Mouse (Mus musculus) lung, embryonic 14.5 days (tissue): ENCODE results near the gene Herc6. TPM values are rescaled to one million over a fixed set of nuclear protein-coding genes. Genes with fewer than 3 reads are reported as not detected.
A peak's percentile ranks its signal among the peaks of the same experiment; 100 is the strongest.

Experiments used
- ATAC-seq: fragments of 200-750 bp; cut with Nextera tagmentation; 2 replicates; pipeline ENCODE4 v1.8.0; 2017; ENCODE audit warnings: mild to moderate bottlenecking, moderate TSS enrichment, moderate library complexity; ENCODE audit not compliant: insufficient read depth
- DNase-seq: peaks from one replicate; pipeline ENCODE4 v3.0.0-alpha.2; 2015
- H3K27ac ChIP-seq: fragments of 300-500 bp; sonication (generic); 2 replicates; pipeline ENCODE4 v1.5.1; 2014; ENCODE audit warnings: low read depth, mild to moderate bottlenecking, moderate library complexity
- H3K27me3 ChIP-seq: fragments of 300-500 bp; sonication (generic); 2 replicates; pipeline ENCODE4 v1.6.1; 2014; ENCODE audit warnings: low read length, control low read depth; ENCODE audit not compliant: insufficient read depth
- H3K36me3 ChIP-seq: fragments of 300-500 bp; sonication (generic); 2 replicates; pipeline ENCODE4 v1.6.1; 2014; ENCODE audit warnings: control low read depth; ENCODE audit not compliant: insufficient read depth
- H3K4me1 ChIP-seq: fragments of 300-500 bp; sonication (generic); 2 replicates; pipeline ENCODE4 v1.6.1; 2014; ENCODE audit warnings: antibody characterized with exemption, control low read depth; ENCODE audit not compliant: insufficient read depth
- H3K4me2 ChIP-seq: fragments of 300-500 bp; sonication (generic); 2 replicates; pipeline ENCODE4 v1.6.1; 2014; ENCODE audit warnings: mild to moderate bottlenecking
- H3K4me3 ChIP-seq: fragments of 300-500 bp; sonication (generic); 2 replicates; pipeline ENCODE4 v1.5.1; 2014; ENCODE audit warnings: low read depth, low read length
- H3K9ac ChIP-seq: fragments of 300-500 bp; sonication (generic); 2 replicates; pipeline ENCODE4 v1.6.1; 2014
- H3K9me3 ChIP-seq: fragments of 300-500 bp; sonication (generic); 2 replicates; pipeline ENCODE4 v1.6.1; 2016; ENCODE audit warnings: low read depth, low read length, control low read depth
- CTCF ChIP-seq: IDR thresholded peaks from 2 replicates; pipeline ENCODE4 v1.5.1; 2016; ENCODE audit warnings: antibody characterized with exemption, low read depth
- WGBS: fragments of 180-500 bp; shearing (Covaris S2); extraction: QIAGEN DNeasy Blood & Tissue Kit; methylation state at CpG from one replicate; pipeline ENCODE4 v1.1.7; 2014; 5-methylcytosine and 5-hydroxymethylcytosine counted together
- polyA plus RNA-seq: library from polyadenylated mRNA; unstranded; fragments of >200 nt; fragmentation: Nextera tagmentation; extraction: Ambion mirVana; gene quantifications from 2 replicates; pipeline ENCODE4 v1.2.1, GENCODE M21; 2014

The Herc6 gene
- polyA plus RNA-seq: 3.7 and 3.9 TPM in 2 replicates

DNA sequence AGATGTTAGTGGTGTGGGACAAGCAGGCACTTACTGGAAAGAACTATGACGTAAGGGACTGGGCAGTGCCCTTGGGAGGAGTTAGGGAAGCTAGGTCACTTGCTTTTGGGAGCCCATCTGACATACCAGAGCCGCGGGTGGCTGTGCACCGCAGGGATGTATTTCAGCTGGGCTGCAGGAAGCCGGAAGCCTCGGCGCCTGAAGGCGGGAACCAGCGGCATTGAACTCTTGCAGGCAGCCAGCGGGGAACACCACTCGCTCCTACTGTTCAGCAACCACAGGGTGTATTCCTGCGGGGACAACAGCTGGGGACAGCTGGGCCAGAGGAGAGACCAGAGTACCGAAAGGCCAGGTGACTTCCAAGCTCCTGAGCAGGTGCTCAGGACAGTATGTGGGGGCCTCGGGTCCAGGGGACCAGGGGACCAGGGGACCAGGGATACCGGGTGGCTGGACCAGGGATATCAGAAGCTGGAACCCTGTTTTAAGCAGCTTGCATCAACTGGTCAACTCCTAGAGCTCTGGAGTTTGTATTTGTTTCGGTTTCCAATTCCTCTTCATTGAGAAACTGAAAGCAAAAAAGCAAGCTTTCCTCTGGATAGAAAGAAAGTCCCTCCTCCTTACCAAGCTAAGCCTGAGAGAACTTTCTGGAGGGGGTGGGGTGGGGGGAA, at the start of gene Herc6:
Herc6 (plus strand) TSS at position 120 of the 668 bp plus-strand sequence.
- WGBS: 2% methylated on average over 16 of the region's 16 CpGs

DNA sequence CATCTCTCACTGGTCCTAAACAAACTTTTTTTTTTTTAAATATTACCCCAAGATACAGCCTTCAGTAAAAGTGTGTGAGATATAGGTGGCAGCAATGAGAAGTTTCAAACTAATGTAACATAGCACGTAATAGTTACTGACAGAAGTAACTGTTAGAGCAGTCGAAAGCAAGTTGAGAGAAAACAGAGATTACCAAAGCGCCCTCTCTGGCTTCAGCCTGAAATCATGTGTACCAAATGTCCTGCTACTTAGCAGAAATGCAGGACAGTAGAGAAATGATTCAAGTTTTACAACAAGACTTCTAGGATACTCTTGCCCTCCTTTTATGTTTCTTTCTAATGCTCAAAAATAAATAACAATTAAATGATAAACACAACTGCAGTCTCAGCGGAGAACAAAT, 49.8 kb upstream of the Herc6 start:
- Histone ChIP-seq H3K36me3 (no peaks in the 10 kb centered on the region), H3K9me3 (no peaks in the 10 kb centered on the region)
- TF ChIP-seq CTCF: no peak

More for the DNA sequence above, at the start of gene Herc6:
- peak within 1 kb of the TSS; percentile 65 for H3K27ac ChIP-seq
- no peaks in the 10 kb centered on the region for H3K27me3 ChIP-seq
- DNase-seq (peak; percentile 79), ATAC-seq (peak; percentile 95)
- H3K9ac ChIP-seq: peak within 1 kb of the TSS; percentile 75
- H3K4me2 ChIP-seq: peak within 1 kb of the TSS; percentile 87
- no peaks in the 10 kb centered on the region for H3K36me3 ChIP-seq
- no peaks in the 10 kb centered on the region for H3K9me3 ChIP-seq
- TF ChIP-seq CTCF: no peak
- H3K4me3 ChIP-seq: peak within 1 kb of the TSS; percentile 61
- H3K4me1 ChIP-seq: no peaks in the 10 kb centered on the region

DNA sequence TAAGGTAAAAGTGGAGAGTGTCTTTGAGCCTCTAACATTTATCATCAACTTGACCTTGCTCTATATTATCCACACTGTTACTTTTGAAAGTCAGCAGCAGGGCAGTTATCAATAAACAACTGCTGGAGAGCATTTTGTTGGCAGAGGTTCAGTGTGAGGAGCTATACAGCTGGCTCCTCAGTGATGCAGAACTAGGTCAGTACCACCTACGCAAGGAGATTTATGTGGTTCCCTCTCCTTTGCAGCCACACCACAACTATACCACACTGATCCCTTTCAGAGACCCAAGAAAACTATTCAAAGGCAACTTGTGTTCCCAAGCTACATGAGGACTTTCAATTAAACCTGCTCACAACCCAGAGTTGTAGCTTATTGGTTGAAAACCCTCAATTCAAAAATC, 49.4 kb upstream of the Herc6 start:
- Histone ChIP-seq H3K9ac (no peak overlapping the region), H3K4me3 (no peak overlapping the region), H3K36me3 (no peaks in the 10 kb centered on the region), H3K9me3 (no peaks in the 10 kb centered on the region), H3K27ac (peak overlapping the region; percentile 5; the same call in 1 of the 2 replicates), H3K4me1 (0 out of 2 replicates have a peak, but pooled peaks cover 4% of the 10 kb centered on the region), H3K4me2 (no peak overlapping the region), H3K27me3 (no peaks in the 10 kb centered on the region)
- ATAC-seq (no peak), DNase-seq (no peak)
- WGBS: 45% methylated on average over 1 of the region's 1 CpGs
- TF ChIP-seq CTCF: no peak

More for the DNA sequence above, 49.8 kb upstream of the Herc6 start:
- H3K4me3 ChIP-seq: no peak overlapping the region
- H3K4me1 ChIP-seq: 0 out of 2 replicates have a peak, but pooled peaks cover 4% of the 10 kb centered on the region
- no peak overlapping the region for H3K27ac ChIP-seq
- ATAC-seq (no peak), DNase-seq (peak; percentile 53)
- H3K9ac ChIP-seq: no peak overlapping the region
- WGBS: 29% methylated on average over 4 of the region's 4 CpGs
- H3K27me3 ChIP-seq: no peaks in the 10 kb centered on the region
- H3K4me2 ChIP-seq: no peak overlapping the region

DNA sequence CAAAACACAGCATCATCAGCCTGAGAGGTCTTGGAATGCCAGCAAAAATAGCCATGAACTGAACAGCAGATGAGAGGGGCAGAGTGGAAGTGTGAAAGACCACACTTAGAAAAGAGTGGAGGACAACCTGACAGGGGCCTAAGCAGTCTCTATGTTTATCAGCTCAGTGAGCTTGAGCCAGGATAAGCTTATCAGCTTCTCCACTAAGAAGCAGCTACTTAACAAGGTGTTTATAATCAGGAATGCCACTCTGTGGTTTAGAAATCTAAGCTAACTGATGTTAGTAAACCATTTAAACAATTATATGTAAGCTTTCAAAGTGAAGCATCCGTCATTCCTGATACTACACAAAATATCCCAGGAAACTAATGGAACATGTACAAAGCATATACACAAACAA, 48.8 kb upstream of the Herc6 start:
- peak overlapping the region; percentile 5; the same call in 1 of the 2 replicates for H3K27ac ChIP-seq
- no peak overlapping the region for H3K9ac ChIP-seq
- no peaks in the 10 kb centered on the region for H3K27me3 ChIP-seq

DNA sequence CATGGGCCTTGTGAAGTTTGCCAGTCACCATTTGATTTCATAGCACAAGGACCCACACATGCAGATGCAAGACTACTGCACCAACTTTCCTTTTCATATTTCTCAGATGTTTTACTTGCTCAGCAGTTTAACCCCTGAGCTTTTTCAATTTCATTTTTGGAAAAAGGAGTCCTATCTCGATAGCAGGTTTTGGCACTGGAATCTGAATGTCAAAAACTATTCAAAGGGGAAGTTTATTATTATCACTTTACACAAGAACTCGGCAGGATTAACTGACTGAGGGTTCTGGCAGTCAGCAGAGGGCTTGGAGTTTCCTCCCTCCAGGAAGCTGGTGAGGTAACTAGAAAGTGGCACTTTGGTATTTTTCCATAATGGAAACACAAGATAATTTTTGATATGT, 47.4 kb upstream of the Herc6 start:
- 0 out of 2 replicates have a peak, but pooled peaks cover 4% of the 10 kb centered on the region for H3K4me1 ChIP-seq
- DNase-seq (no peak), ATAC-seq (no peak)
- H3K27me3 ChIP-seq: no peaks in the 10 kb centered on the region
- no peaks in the 10 kb centered on the region for H3K36me3 ChIP-seq
- TF ChIP-seq CTCF: no peak
- no peak overlapping the region for H3K27ac ChIP-seq
- peak overlapping the region; percentile 66 for H3K4me2 ChIP-seq
- H3K9ac ChIP-seq: 0 out of 2 replicates have a peak overlapping the region, but pooled peaks have one; percentile 51
- H3K4me3 ChIP-seq: peak overlapping the region; percentile 59
- WGBS: 29% methylated on average over 2 of the region's 2 CpGs
- H3K9me3 ChIP-seq: no peaks in the 10 kb centered on the region

More for the DNA sequence above, 48.8 kb upstream of the Herc6 start:
- Histone ChIP-seq H3K4me3 (no peak overlapping the region), H3K4me2 (no peak overlapping the region), H3K36me3 (no peaks in the 10 kb centered on the region), H3K4me1 (0 out of 2 replicates have a peak, but pooled peaks cover 4% of the 10 kb centered on the region), H3K9me3 (no peaks in the 10 kb centered on the region)
- WGBS: 42% methylated on average over 1 of the region's 1 CpGs
- ATAC-seq (no peak), DNase-seq (no peak)
- no peak for TF ChIP-seq CTCF

DNA sequence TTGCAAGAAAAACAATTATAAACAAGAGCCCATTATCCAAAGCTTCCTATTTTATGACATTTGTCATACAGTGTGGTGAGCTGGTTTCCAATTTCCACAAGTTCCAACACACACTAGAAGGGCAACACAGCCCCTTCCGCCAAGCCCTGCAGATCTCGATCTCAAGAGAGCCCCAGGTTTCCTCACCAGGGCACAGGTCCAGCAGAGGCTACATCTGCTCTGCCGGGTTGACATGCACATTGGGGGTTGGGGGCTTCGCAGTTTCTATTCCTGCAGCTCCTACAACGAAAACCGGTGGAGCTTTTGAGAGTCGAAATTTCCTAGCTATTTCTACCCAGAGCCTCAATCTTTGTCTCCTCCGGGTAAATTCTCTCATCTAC, 46.6 kb upstream of the Herc6 start:
- no peaks in the 10 kb centered on the region for H3K9me3 ChIP-seq
- ATAC-seq (no peak), DNase-seq (peak; percentile 48)
- TF ChIP-seq CTCF: no peak
- no peaks in the 10 kb centered on the region for H3K27me3 ChIP-seq
- H3K4me2 ChIP-seq: peak overlapping the region; percentile 66
- peak overlapping the region; percentile 51 for H3K9ac ChIP-seq
- no peaks in the 10 kb centered on the region for H3K36me3 ChIP-seq
- H3K4me1 ChIP-seq: 0 out of 2 replicates have a peak, but pooled peaks cover 4% of the 10 kb centered on the region
- 3% methylated on average over 8 of the region's 8 CpGs for WGBS
- peak overlapping the region; percentile 73 for H3K27ac ChIP-seq
- peak overlapping the region; percentile 59 for H3K4me3 ChIP-seq

DNA sequence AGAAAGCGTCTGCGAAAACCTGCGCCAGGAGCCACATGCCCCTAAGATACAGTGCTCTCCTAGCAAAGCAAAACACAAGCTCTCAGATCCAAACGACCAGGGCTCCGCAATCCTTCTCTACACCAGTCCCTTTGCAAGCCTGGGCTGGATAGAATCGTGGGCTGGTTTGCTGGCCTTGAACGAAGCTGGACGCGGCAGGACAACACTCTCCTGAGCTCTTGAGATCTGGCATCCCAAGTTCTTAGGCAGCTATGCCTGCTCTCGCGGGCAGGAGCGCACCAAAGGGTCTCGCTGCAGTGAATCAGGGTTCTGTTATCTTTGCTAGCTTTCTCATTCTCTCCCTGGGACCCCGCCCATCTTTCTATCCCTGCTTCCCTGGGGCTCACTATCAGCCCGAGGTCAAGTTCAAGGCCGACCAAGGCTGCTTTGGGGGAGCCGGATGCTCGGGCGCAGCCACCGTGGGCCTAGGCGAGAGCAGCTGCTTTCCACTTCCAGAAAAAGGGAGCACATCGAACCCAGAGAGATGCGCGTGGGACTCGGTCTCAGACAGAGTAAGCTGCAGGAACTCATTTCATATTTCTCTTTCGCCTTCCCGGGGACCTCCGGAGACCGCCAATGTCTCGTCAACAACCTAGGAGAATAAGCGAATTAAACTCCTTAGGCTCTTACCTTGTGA, 46.1 kb upstream of the Herc6 start:
- Histone ChIP-seq H3K27me3 (no peaks in the 10 kb centered on the region), H3K4me3 (peak overlapping the region; percentile 59), H3K4me2 (peak overlapping the region; percentile 66), H3K36me3 (no peaks in the 10 kb centered on the region), H3K9me3 (no peaks in the 10 kb centered on the region), H3K27ac (peak overlapping the region; percentile 73), H3K9ac (peak overlapping the region; percentile 51), H3K4me1 (0 out of 2 replicates have a peak, but pooled peaks cover 4% of the 10 kb centered on the region)
- DNase-seq (peak; percentile 55), ATAC-seq (peak; percentile 23)
- under 1% methylated on average over 31 of the region's 31 CpGs for WGBS
- no peak for TF ChIP-seq CTCF
